Mouse (Mus musculus): ENCODE measurements at regions not wholly inside any gene's neighbourhood (a gene's known extent, or its start where the extent isn't known, plus 50 kb on each side); places are given as distances from the start of the nearest gene placed in this dataset.

- H3K27ac ChIP-seq (ENCODE audit: insufficient read depth, low read depth, low read length): no peak overlapping the region
- TF ChIP-seq POLR2A (IDR thresholded peaks at IDR 0.05; ENCODE audit: borderline replicate concordance, low read depth, low read length): no peak
- TF ChIP-seq CTCF (IDR thresholded peaks at IDR 0.05; ENCODE audit: low read depth, low read length): no peak
- no peaks in the 10 kb centered on the region for H3K4me1 ChIP-seq (ENCODE audit: control insufficient read depth, insufficient read depth, low read length)
- H3K4me3 ChIP-seq (ENCODE audit: insufficient read depth, low read length): no peak overlapping the region
Measured at GRCm38 (mm10) chr16:76191135-76191534, 169.1 kb upstream of the Samsn1 start.

GRCm38 (mm10) chr16:76183556-76183955 is 161.5 kb upstream of the Samsn1 start:
- no peak overlapping the region for H3K27ac ChIP-seq (ENCODE audit: insufficient read depth, low read depth, low read length)
- no peak for TF ChIP-seq CTCF (IDR thresholded peaks at IDR 0.05; ENCODE audit: low read depth, low read length)
- TF ChIP-seq POLR2A (IDR thresholded peaks at IDR 0.05; ENCODE audit: borderline replicate concordance, low read depth, low read length): no peak

DNA sequence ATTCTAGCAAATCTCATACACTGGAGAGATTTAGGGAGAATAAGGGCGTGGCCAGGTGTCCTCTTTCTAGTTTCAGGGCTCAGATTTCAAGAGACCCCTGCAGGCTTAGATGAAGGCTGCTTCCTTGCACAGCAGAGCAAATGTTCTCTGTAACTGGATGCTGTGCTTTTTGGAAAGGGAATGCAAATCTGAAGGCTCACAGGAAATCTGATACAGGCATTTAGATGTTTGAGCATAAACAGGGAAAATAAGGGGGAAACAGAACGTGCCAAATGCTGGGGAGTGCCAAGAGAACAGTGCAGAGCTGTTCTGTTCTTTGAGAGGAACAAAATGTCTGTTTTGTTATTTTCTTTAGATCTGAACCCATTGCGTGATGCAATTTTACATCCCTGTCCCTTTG is 161.0 kb upstream of the Samsn1 start:
- no peak for TF ChIP-seq CTCF (IDR thresholded peaks at IDR 0.05; ENCODE audit: low read depth, low read length)
- TF ChIP-seq POLR2A (IDR thresholded peaks at IDR 0.05; ENCODE audit: borderline replicate concordance, low read depth, low read length): no peak
- Histone ChIP-seq H3K4me3 (ENCODE audit: insufficient read depth, low read length) (no peak overlapping the region), H3K4me1 (ENCODE audit: control insufficient read depth, insufficient read depth, low read length) (no peaks in the 10 kb centered on the region), H3K27ac (ENCODE audit: insufficient read depth, low read depth, low read length) (no peak overlapping the region)

More at GRCm38 (mm10) chr16:76183556-76183955, 161.5 kb upstream of the Samsn1 start:
- no peaks in the 10 kb centered on the region for H3K4me1 ChIP-seq (ENCODE audit: control insufficient read depth, insufficient read depth, low read length)
- no peak overlapping the region for H3K4me3 ChIP-seq (ENCODE audit: insufficient read depth, low read length)

DNA sequence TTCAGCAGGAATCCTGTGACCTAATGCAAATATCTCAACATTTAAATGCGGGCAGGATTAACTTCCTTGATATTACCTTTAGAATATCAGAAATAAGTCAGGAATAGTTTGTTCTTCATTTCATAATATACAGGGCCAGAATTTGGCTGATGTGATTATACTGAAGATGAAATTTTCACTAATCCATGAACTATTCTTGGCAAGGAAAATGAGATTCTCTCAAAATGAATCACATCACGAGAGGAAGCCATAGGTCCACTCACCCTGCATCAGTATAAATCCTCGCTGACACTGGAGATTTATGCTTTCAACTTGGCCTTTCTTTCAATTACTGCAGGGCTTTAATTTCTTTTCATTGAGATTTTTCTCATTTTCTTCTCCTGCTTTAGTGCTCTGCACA is 159.5 kb upstream of the Samsn1 start:
- TF ChIP-seq POLR2A (IDR thresholded peaks at IDR 0.05; ENCODE audit: borderline replicate concordance, low read depth, low read length): no peak
- Histone ChIP-seq H3K27ac (ENCODE audit: insufficient read depth, low read depth, low read length) (no peak overlapping the region), H3K4me3 (ENCODE audit: insufficient read depth, low read length) (no peak overlapping the region), H3K4me1 (ENCODE audit: control insufficient read depth, insufficient read depth, low read length) (no peaks in the 10 kb centered on the region)

- H3K27ac ChIP-seq (ENCODE audit: insufficient read depth, low read depth, low read length): no peak overlapping the region
- TF ChIP-seq CTCF (IDR thresholded peaks at IDR 0.05; ENCODE audit: low read depth, low read length) (no peak), POLR2A (IDR thresholded peaks at IDR 0.05; ENCODE audit: borderline replicate concordance, low read depth, low read length) (no peak)
- no peaks in the 10 kb centered on the region for H3K4me1 ChIP-seq (ENCODE audit: control insufficient read depth, insufficient read depth, low read length)
- H3K4me3 ChIP-seq (ENCODE audit: insufficient read depth, low read length): no peak overlapping the region
Measured at GRCm38 (mm10) chr16:76167651-76168050, 145.6 kb upstream of the Samsn1 start.

- Histone ChIP-seq H3K4me1 (ENCODE audit: control insufficient read depth, insufficient read depth, low read length) (no peaks in the 10 kb centered on the region), H3K4me3 (ENCODE audit: insufficient read depth, low read length) (no peak overlapping the region), H3K27ac (ENCODE audit: insufficient read depth, low read depth, low read length) (no peak overlapping the region)
- no peak for TF ChIP-seq POLR2A (IDR thresholded peaks at IDR 0.05; ENCODE audit: borderline replicate concordance, low read depth, low read length)
Measured at GRCm38 (mm10) chr16:76160879-76161278, 138.8 kb upstream of the Samsn1 start.

DNA sequence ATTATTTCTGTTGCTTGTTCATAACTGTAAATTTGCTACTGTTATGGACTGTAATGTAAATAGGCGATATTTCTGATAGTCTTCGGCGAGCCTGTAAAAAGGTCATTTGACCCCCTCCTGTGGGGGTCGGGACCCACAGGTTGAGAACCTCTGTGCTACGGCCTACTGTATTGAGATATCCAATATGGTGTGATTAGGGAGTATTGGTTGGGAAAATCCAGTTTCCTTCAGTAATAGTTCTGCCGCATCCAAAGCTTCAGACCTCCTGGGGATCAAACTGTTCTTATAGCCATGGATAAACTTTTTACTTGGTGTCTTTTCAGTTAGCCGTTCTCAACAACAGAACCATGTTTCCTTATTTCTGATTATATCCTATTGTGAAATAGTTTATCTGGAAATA is 136.5 kb upstream of the Samsn1 start:
- no peak overlapping the region for H3K4me3 ChIP-seq (ENCODE audit: insufficient read depth, low read length)
- no peak for TF ChIP-seq CTCF (IDR thresholded peaks at IDR 0.05; ENCODE audit: low read depth, low read length)
- no peak for TF ChIP-seq POLR2A (IDR thresholded peaks at IDR 0.05; ENCODE audit: borderline replicate concordance, low read depth, low read length)
- no peaks in the 10 kb centered on the region for H3K4me1 ChIP-seq (ENCODE audit: control insufficient read depth, insufficient read depth, low read length)
- H3K27ac ChIP-seq (ENCODE audit: insufficient read depth, low read depth, low read length): no peak overlapping the region

- H3K27ac ChIP-seq (ENCODE audit: insufficient read depth, low read depth, low read length): no peak overlapping the region
- TF ChIP-seq POLR2A (IDR thresholded peaks at IDR 0.05; ENCODE audit: borderline replicate concordance, low read depth, low read length) (no peak), CTCF (IDR thresholded peaks at IDR 0.05; ENCODE audit: low read depth, low read length) (no peak)
- H3K4me1 ChIP-seq (ENCODE audit: control insufficient read depth, insufficient read depth, low read length): no peaks in the 10 kb centered on the region
- H3K4me3 ChIP-seq (ENCODE audit: insufficient read depth, low read length): no peak overlapping the region
Measured at GRCm38 (mm10) chr16:76153766-76154525, 131.9 kb upstream of the Samsn1 start.

DNA sequence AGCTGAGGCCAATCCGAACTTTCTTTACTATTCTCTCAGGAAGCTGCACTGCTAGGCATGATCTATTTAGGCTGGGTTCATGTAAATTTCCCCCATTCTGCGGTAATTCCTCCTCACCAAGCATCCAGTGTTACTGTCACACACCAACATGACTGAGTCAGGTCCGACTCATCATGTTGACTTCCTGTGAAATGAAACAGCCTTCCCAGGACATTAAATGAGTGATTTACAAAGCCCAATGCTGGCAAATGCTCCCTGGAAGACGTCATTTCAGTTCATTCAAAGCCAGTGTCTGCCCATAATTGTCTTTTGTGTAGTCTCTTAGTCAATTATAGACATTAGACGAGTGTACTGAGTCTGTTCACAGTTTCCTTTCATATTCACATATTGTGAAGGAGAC is 127.5 kb upstream of the Samsn1 start:
- no peak for TF ChIP-seq CTCF (IDR thresholded peaks at IDR 0.05; ENCODE audit: low read depth, low read length)
- TF ChIP-seq POLR2A (IDR thresholded peaks at IDR 0.05; ENCODE audit: borderline replicate concordance, low read depth, low read length): no peak
- Histone ChIP-seq H3K4me1 (ENCODE audit: control insufficient read depth, insufficient read depth, low read length) (no peaks in the 10 kb centered on the region), H3K27ac (ENCODE audit: insufficient read depth, low read depth, low read length) (no peak overlapping the region)

DNA sequence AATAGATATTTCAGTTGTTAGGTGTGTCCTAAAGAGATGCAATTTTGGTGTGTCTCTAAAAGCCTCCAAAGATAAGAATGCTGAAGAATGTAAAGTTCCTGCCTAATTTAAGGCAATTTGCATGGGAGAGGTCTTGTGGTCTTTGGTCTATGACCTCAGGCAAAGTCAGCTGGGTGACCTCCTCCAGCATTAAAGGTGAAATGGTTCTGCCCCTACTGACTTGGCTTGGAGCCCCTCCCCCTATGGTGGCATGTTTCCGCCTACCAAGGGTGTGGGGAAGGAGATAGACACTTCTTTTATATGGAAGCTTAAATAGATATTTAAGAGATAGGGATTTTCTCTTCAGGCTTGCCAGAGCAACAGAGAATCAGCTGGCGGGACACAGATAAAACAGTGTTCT is 111.8 kb upstream of the Samsn1 start:
- no peak overlapping the region for H3K4me3 ChIP-seq (ENCODE audit: insufficient read depth, low read length)
- H3K27ac ChIP-seq (ENCODE audit: insufficient read depth, low read depth, low read length): no peak overlapping the region
- TF ChIP-seq CTCF (IDR thresholded peaks at IDR 0.05; ENCODE audit: low read depth, low read length): no peak
- no peak for TF ChIP-seq POLR2A (IDR thresholded peaks at IDR 0.05; ENCODE audit: borderline replicate concordance, low read depth, low read length)
- H3K4me1 ChIP-seq (ENCODE audit: control insufficient read depth, insufficient read depth, low read length): no peaks in the 10 kb centered on the region

More for the DNA sequence above, 127.5 kb upstream of the Samsn1 start:
- no peak overlapping the region for H3K4me3 ChIP-seq (ENCODE audit: insufficient read depth, low read length)
